Mouse (Mus musculus): ENCODE results near the gene Clec16a. TPM values are rescaled to one million over a fixed set of nuclear protein-coding genes. Genes with fewer than 3 reads are reported as not detected.

Clec16a gene
- polyA plus RNA-seq, 1 experiment from 2014 or later, result 89.0 TPM

DNA sequence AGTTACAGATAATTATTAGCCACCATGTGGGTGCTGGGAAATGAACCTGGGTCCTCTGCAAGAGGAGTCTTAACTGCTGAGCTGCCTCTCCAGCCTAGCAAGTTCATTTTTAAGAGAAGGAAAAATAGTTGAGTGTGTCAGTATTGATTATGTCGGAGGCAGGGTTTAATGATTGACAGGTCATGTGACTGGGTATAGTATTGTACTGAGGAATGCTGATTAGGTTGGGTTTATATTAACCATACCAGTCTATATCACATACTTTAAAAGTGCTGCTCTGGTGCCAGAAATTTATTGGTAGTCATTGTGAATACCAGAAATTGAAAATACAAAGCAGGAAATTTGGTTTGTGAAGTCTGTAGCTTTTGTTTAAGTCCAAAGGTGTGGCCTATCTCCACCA is 130.5 kb downstream of the Clec16a start:
- H3K4me2 ChIP-seq, result no peak overlapping the region
- WGBS, result 79% methylated on average over 1 of the region's 1 CpGs
- H3K27ac ChIP-seq, result no peak overlapping the region
- no peaks in the 10 kb centered on the region for H3K4me1 ChIP-seq
- no peak overlapping the region for H3K4me3 ChIP-seq
- H3K27me3 ChIP-seq (replicated peaks), result no peaks in the 10 kb centered on the region
- no peaks in the 10 kb centered on the region for H3K36me3 ChIP-seq (replicated peaks)
- no peak overlapping the region for H3K9ac ChIP-seq
- no peak for ATAC-seq (replicated peaks)
- H3K9me3 ChIP-seq, result no peaks in the 10 kb centered on the region

DNA sequence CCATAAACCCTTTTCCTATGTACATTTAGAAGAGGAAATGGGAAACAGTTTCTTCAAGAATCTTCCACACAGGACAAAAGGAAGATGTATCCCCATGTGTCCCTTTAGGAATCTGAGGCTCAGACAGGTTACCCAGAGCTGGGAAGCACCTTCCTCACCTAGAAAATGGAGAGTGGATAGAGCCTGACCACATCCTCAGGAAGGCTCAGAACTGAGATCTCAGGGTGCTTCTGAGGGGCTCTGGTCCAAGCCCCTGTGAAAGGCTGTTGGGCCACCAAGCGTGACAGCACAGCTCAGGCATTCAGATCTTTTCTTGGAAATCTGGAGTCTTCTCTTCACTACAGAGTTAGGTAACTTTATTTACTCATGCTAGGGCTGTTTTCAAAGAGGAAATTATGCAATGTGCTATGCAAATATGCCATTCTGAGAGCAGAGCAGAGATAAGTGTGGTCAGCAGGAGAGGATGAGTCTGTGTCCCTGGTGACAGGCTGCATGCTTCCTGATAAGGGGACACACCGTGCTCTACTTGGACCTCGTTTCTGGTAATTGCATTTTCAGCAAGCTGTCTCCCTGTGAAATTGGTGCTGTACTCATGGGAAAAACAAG is 131.4 kb downstream of the Clec16a start:
- ATAC-seq (replicated peaks), result no peak
- no peak overlapping the region for H3K27ac ChIP-seq
- no peaks in the 10 kb centered on the region for H3K4me1 ChIP-seq
- no peaks in the 10 kb centered on the region for H3K27me3 ChIP-seq (replicated peaks)
- no peaks in the 10 kb centered on the region for H3K36me3 ChIP-seq (replicated peaks)
- 59% methylated on average over 3 of the region's 3 CpGs for WGBS
- no peaks in the 10 kb centered on the region for H3K9me3 ChIP-seq
- H3K4me3 ChIP-seq, result no peak overlapping the region
- H3K9ac ChIP-seq, result no peak overlapping the region
- H3K4me2 ChIP-seq, result no peak overlapping the region

DNA sequence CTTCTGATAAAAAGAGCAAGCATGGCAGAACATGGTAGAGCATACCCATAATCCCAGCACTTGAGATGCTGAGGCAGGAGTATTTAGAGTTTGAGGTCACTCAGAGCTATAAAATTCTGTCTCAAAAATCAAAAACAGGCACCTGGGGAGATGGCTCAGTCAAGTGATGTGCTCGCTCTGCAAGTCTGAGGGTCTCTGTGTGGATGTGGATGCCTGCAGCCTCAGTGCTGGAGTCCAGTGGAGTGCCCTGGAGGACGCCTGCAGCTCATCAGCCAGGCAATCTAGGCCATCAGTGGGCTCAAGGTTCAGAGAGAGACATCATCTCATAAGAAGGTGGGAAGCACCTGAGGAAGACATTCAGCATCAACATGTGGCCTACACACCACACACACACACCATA is 137.4 kb downstream of the Clec16a start:
- Histone ChIP-seq H3K36me3 (replicated peaks) (no peaks in the 10 kb centered on the region), H3K4me3 (no peak overlapping the region), H3K4me2 (no peak overlapping the region), H3K9me3 (no peaks in the 10 kb centered on the region), H3K27ac (no peak overlapping the region), H3K4me1 (no peaks in the 10 kb centered on the region), H3K27me3 (replicated peaks) (no peaks in the 10 kb centered on the region), H3K9ac (no peak overlapping the region)
- no peak for ATAC-seq (replicated peaks)
- 73% methylated on average over 2 of the region's 2 CpGs for WGBS

DNA sequence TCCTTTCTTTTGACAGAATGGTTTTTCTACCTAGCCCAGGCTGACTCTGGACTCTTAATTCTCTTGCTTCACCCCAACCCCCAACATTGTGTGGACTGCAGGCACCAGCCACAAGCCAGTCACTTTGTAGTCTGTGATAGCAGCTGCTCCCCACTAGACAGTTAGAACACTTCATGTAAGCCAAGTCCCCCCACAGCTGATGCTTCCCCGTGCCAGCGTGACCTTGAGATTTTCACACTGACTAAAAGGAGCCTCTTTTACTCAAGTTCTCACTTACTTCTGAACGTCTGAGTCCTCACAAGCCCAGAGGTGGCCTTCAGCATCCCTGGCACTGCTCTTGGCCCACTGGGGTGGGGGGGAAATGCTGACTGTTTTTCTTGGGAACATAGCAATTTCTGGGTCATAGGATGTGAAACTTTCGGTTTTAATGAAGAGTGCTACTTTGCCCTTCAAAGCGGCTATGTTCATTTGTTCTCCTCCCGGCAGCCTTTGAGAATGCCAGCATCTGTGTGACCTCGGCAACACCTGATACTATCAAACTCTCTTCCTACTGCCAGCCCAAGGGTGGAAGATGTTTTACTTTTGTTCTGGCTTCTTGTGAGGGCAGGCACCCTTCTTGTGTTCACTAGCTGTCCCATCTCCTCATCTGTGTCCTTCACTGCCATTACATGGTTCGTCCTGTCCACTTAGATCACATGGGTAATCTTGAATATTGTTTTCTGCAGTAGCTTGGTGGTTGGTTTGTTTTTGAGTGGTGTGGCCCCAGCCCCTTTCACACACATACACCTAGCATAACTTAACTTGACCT is 138.3 kb downstream of the Clec16a start:
- no peak for ATAC-seq (replicated peaks)
- H3K4me2 ChIP-seq, result no peak overlapping the region
- H3K9me3 ChIP-seq, result no peaks in the 10 kb centered on the region
- H3K27me3 ChIP-seq (replicated peaks), result no peaks in the 10 kb centered on the region
- H3K27ac ChIP-seq, result no peak overlapping the region
- no peak overlapping the region for H3K4me3 ChIP-seq
- no peaks in the 10 kb centered on the region for H3K4me1 ChIP-seq
- no peak overlapping the region for H3K9ac ChIP-seq
- WGBS, result 79% methylated on average over 8 of the region's 8 CpGs
- no peaks in the 10 kb centered on the region for H3K36me3 ChIP-seq (replicated peaks)

DNA sequence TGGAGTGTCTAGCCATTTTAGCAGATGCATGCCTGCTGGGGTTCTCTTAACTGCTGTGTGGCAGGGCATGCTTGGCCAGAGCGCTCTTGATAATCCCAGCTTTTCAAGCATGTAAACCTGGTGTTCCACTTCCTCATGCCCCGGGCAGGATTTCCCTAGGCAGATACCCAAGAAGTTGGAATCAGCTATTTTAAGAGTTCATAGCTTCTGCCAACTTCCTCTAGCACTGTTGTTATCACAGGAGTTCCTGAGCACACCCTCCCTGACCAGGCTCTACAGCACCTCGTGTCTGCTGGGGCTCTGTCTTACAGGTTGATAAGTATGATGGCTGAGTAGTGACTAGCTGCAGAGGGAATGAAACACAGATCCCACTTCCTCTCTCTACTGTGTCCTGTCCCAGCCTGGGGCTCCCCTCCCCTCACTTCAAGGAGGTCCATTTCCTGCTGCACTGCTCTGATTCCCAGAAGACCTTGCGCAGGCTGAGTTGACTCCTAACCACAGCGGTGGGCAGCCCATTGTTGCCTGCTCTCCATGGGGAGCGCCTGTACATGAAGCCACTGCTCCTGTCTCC is 144.7 kb downstream of the Clec16a start:
- H3K4me2 ChIP-seq, result no peak overlapping the region
- no peak overlapping the region for H3K27ac ChIP-seq
- H3K4me1 ChIP-seq, result no peaks in the 10 kb centered on the region
- ATAC-seq (replicated peaks), result no peak
- H3K36me3 ChIP-seq (replicated peaks), result 0 out of 2 replicates have a peak, but pooled peaks cover 4% of the 10 kb centered on the region
- no peak overlapping the region for H3K9ac ChIP-seq
- H3K4me3 ChIP-seq, result no peak overlapping the region
- 77% methylated on average over 6 of the region's 6 CpGs for WGBS
- no peaks in the 10 kb centered on the region for H3K27me3 ChIP-seq (replicated peaks)
- no peaks in the 10 kb centered on the region for H3K9me3 ChIP-seq

DNA sequence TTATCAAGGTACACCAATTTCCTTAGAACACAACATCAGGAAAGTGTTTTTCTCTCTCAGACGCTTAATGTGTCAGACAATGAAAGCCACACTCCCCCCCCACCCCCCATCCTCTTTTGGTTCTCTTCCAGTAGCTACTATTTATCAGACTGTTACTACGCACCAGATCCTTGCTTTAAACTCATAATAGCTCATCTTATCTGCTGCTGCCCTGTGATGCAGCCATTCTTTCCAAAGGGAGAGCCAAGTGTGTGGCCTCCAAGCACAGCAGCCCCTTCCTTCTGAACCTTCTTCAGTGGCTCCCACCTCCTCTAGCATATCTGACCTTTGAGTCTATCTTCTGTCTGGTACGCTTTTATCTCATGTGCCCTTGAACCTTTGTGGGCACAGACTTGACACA is 145.3 kb downstream of the Clec16a start:
- no peaks in the 10 kb centered on the region for H3K27me3 ChIP-seq (replicated peaks)
- H3K27ac ChIP-seq, result no peak overlapping the region
- WGBS, result 90% methylated on average over 3 of the region's 3 CpGs
- no peaks in the 10 kb centered on the region for H3K4me1 ChIP-seq
- 0 out of 2 replicates have a peak, but pooled peaks cover 4% of the 10 kb centered on the region for H3K36me3 ChIP-seq (replicated peaks)
- H3K9me3 ChIP-seq, result no peaks in the 10 kb centered on the region
- no peak overlapping the region for H3K4me2 ChIP-seq
- H3K4me3 ChIP-seq, result no peak overlapping the region
- ATAC-seq (replicated peaks), result no peak
- no peak overlapping the region for H3K9ac ChIP-seq

DNA sequence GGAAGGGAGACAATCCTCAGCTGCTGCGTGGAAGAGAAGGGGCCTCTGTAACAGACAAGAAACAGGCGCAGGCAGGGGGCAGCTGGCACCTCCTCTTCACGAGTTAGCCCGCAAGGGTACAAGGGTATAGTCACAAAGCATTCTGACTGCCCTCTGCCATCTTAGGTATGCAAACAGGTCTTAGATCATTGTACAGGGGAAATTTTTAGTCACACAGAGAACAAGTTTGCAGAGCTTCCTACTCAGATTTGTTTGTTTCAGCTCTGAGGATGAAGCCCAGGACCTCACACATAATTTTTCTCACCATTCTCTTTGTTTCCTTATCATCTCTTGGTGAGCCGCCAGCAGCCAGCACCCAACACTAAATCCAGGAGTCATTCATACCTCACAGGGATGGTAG is 146.6 kb downstream of the Clec16a start:
- Histone ChIP-seq H3K9me3 (no peaks in the 10 kb centered on the region), H3K4me3 (no peak overlapping the region), H3K27me3 (replicated peaks) (no peaks in the 10 kb centered on the region), H3K27ac (no peak overlapping the region), H3K4me2 (no peak overlapping the region), H3K4me1 (no peaks in the 10 kb centered on the region), H3K36me3 (replicated peaks) (0 out of 2 replicates have a peak, but pooled peaks cover 4% of the 10 kb centered on the region), H3K9ac (no peak overlapping the region)
- no peak for ATAC-seq (replicated peaks)
- 84% methylated on average over 5 of the region's 5 CpGs for WGBS

DNA sequence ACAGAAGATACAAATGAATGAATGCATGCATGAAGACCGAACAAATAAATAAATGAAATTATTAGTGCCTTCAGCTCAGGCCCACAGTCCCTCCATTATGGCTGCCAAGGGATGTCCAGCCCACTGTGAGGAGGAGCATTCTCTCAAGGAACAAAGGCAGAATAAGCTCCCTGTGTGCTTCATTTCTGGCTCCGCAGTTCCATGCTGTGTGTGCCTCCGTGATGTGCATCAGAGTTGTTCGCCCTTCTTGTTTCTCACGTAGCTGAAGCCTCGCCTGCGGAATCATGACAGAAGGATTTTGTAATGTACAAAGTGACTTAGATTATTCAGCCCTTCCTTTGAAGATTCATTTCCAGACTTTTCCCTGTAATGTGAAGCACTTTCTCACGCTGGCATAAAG is 147.7 kb downstream of the Clec16a start:
- H3K27ac ChIP-seq, result peak overlapping the region; percentile 9; the same call in 1 of the 2 replicates
- 61% methylated on average over 8 of the region's 8 CpGs for WGBS

DNA sequence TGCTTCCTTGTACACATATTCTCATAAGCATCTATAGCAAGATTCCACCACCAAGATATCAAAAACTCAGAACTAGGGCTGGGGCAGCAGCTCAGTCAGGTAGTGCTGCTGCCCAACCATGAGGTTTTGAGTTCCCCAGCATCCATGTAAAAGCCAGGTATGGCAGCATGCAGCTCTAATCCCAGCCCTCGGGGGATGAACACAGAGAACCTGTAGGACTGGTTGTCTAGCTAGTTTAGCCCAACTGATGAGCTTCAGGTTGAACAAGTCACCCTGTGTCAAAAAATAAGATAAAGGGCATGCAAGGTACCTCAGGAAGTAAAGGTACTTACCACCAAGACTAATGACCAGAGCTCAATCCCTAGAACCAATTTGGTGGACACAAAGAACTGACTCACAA is 148.3 kb downstream of the Clec16a start:
- ATAC-seq (replicated peaks), result no peak
- H3K9ac ChIP-seq, result no peak overlapping the region

More for the DNA sequence above, 147.7 kb downstream of the Clec16a start:
- no peaks in the 10 kb centered on the region for H3K9me3 ChIP-seq
- no peak overlapping the region for H3K4me2 ChIP-seq
- no peak overlapping the region for H3K9ac ChIP-seq
- H3K27me3 ChIP-seq (replicated peaks), result no peaks in the 10 kb centered on the region
- H3K4me3 ChIP-seq, result no peak overlapping the region
- H3K36me3 ChIP-seq (replicated peaks), result 0 out of 2 replicates have a peak, but pooled peaks cover 4% of the 10 kb centered on the region
- 0 out of 2 replicates have a peak, but pooled peaks have one; percentile 54 for ATAC-seq (replicated peaks)
- H3K4me1 ChIP-seq, result no peaks in the 10 kb centered on the region

DNA sequence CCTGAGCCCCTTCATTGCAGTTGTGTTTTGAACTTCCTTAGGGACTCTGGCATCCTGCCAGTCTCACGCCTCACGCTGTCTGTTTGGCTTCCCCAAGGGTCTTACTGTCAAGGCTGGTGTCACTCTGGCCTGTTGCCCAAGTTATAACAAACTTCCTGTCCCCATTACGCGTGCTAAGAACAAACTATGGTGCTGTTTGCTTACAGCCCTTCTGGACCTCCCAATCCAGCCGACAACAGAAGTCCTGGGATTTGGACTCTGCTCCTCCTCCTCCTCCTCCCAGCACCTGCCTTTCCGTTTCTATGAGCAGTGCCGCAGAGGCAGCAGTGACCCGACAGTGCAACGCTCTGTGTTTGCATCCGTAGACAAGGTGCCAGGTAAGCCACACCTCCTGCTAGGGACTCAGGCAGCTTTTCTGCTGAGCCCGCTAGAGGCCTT is 149.3 kb downstream of the Clec16a start:
- Histone ChIP-seq H3K27me3 (replicated peaks) (no peaks in the 10 kb centered on the region), H3K4me2 (no peak overlapping the region), H3K9me3 (no peaks in the 10 kb centered on the region), H3K9ac (no peak overlapping the region), H3K4me3 (no peak overlapping the region), H3K36me3 (replicated peaks) (0 out of 2 replicates have a peak, but pooled peaks cover 4% of the 10 kb centered on the region), H3K4me1 (no peaks in the 10 kb centered on the region), H3K27ac (0 out of 2 replicates have a peak overlapping the region, but pooled peaks have one; percentile 8)
- WGBS, result 57% methylated on average over 11 of the region's 11 CpGs
- no peak for ATAC-seq (replicated peaks)

More for the DNA sequence above, 148.3 kb downstream of the Clec16a start:
- Histone ChIP-seq H3K36me3 (replicated peaks) (0 out of 2 replicates have a peak, but pooled peaks cover 4% of the 10 kb centered on the region), H3K4me3 (no peak overlapping the region), H3K27ac (no peak overlapping the region), H3K27me3 (replicated peaks) (no peaks in the 10 kb centered on the region), H3K4me1 (no peaks in the 10 kb centered on the region), H3K4me2 (no peak overlapping the region), H3K9me3 (no peaks in the 10 kb centered on the region)
- WGBS, result 86% methylated on average over 1 of the region's 1 CpGs

DNA sequence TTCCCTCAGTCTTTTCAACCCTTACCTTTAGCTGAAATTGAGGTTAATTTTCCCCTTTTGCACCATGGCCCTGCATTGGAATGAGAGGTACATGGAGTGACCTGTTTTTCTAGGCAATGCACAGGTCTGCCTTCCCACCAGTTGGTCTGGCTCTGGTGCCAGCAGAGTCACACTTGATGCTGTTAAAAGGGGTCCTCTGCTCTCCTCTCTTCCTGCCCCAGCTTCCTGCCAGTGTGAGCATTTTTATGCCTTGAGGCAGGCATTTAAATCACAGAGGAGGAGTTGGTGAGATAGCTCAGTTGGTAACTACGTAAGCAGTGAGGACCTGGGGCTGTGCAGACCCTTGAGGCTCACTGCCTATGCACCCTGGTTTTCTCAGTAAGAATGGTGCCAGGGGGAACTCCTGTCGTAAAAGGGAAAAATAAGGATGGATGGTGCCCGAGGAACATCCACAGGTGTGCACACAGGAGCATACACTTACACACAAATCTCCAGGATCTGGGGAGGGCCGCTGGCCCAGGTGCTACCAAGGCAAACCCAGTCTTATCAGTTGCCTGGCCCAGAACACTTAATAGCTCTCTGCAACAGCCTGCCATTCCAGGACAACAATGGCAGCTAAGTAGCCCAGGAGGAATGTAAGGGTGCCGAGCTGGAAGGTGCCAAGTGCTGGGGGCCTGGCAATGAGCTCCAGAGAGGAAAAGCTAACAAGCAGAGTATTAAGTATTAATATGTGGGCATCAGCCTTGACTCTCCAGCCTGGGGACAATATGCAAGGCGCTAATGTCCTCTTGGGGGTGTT is 152.9 kb downstream of the Clec16a start:
- Histone ChIP-seq H3K27ac (no peak overlapping the region), H3K4me2 (no peak overlapping the region), H3K27me3 (replicated peaks) (no peaks in the 10 kb centered on the region), H3K9ac (no peak overlapping the region), H3K4me1 (no peaks in the 10 kb centered on the region), H3K4me3 (no peak overlapping the region), H3K36me3 (replicated peaks) (no peaks in the 10 kb centered on the region), H3K9me3 (no peaks in the 10 kb centered on the region)
- 77% methylated on average over 6 of the region's 6 CpGs for WGBS
- ATAC-seq (replicated peaks), result no peak

DNA sequence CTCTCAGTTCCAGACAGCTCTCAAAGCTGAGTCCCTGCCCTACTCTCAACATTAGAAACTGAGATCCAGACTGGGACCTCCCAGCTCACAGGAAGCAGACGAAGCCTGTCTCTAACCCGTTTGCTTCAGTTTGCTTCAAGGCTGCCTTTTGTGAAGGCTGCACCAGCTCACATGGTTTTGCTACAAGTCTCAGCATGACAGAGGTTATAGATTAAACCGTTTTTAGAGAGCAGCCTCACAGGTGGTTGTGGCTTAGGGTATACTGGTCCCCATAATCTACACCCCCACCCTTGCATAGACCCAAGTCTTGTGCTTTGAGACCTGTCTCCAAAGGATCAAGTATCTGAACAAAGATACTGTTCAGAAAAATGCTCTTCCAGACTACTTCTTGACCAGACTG is 154.2 kb downstream of the Clec16a start:
- H3K9me3 ChIP-seq, result no peaks in the 10 kb centered on the region
- no peaks in the 10 kb centered on the region for H3K27me3 ChIP-seq (replicated peaks)
- H3K4me1 ChIP-seq, result no peaks in the 10 kb centered on the region
- ATAC-seq (replicated peaks), result no peak
- H3K4me3 ChIP-seq, result no peak overlapping the region
- no peak overlapping the region for H3K9ac ChIP-seq
- H3K36me3 ChIP-seq (replicated peaks), result no peaks in the 10 kb centered on the region
- H3K27ac ChIP-seq, result no peak overlapping the region
- no peak overlapping the region for H3K4me2 ChIP-seq
- 76% methylated on average over 3 of the region's 3 CpGs for WGBS
